Mouse (Mus musculus): ENCODE results near the gene Gpsm3. TPM values are rescaled to one million over a fixed set of nuclear protein-coding genes. Genes with fewer than 3 reads are reported as not detected.
"Not testable (repeated sequence)": the region's sequence is repeated elsewhere in the genome, so short reads cannot be mapped to it uniquely, and the experiment has no call there.

Gene Gpsm3
- total RNA-seq (2021): 1 to 10 TPM; 3.2 to 5.0 TPM
- long read RNA-seq, experiment 1, partial matches to known transcripts: 0 of 2 reads
- long read RNA-seq, experiment 1, other reads (novel, unspliced or antisense): 0 of 2 reads
- long read RNA-seq, experiment 2, partial matches to known transcripts: 0 of 1 reads
- long read RNA-seq, experiment 2, other reads (novel, unspliced or antisense): 0 of 1 reads

GRCm38 (mm10) chr17:34589681-34590101, at the start of gene Gpsm3:
Gene Gpsm3 (plus strand): TSS chr17:34589806.
- peak; percentile 65 for DNase-seq

GRCm38 (mm10) chr17:34543567-34543966, 46.0 kb upstream of the Gpsm3 start:
- not testable (repeated sequence) for DNase-seq

GRCm38 (mm10) chr17:34546797-34547196, 42.8 kb upstream of the Gpsm3 start:
- DNase-seq: no peak

GRCm38 (mm10) chr17:34547601-34548000, 42.0 kb upstream of the Gpsm3 start:
- no peak for DNase-seq

GRCm38 (mm10) chr17:34549156-34549555, 40.5 kb upstream of the Gpsm3 start:
- DNase-seq: no peak

GRCm38 (mm10) chr17:34549843-34550242, 39.8 kb upstream of the Gpsm3 start:
- DNase-seq: no peak

- peak; percentile 86 for DNase-seq
Observed at GRCm38 (mm10) chr17:34555483-34555882, 34.1 kb upstream of the Gpsm3 start.

- DNase-seq: no peak
Observed at GRCm38 (mm10) chr17:34556406-34556805, 33.2 kb upstream of the Gpsm3 start.

GRCm38 (mm10) chr17:34557411-34557810, 32.2 kb upstream of the Gpsm3 start:
- DNase-seq: no peak

- DNase-seq: no peak
Observed at GRCm38 (mm10) chr17:34559116-34559515, 30.5 kb upstream of the Gpsm3 start.

- no peak for DNase-seq
Observed at GRCm38 (mm10) chr17:34559895-34560294, 29.7 kb upstream of the Gpsm3 start.

- no peak for DNase-seq
Observed at GRCm38 (mm10) chr17:34560438-34560837, 29.2 kb upstream of the Gpsm3 start.

GRCm38 (mm10) chr17:34561200-34561599, 28.4 kb upstream of the Gpsm3 start:
- DNase-seq: no peak

GRCm38 (mm10) chr17:34562595-34562994, 27.0 kb upstream of the Gpsm3 start:
- DNase-seq: no peak

- DNase-seq: no peak
Observed at GRCm38 (mm10) chr17:34563354-34563753, 26.3 kb upstream of the Gpsm3 start.

GRCm38 (mm10) chr17:34564003-34564421, 25.6 kb upstream of the Gpsm3 start, which contains the start of gene Notch4:
Gene Notch4 (plus strand): TSS chr17:34564268.
- DNase-seq: no peak

- no peak for DNase-seq
Observed at GRCm38 (mm10) chr17:34564796-34565195, 24.8 kb upstream of the Gpsm3 start.

- DNase-seq: no peak
Observed at GRCm38 (mm10) chr17:34567311-34567710, 22.3 kb upstream of the Gpsm3 start.

- no peak for DNase-seq
Observed at GRCm38 (mm10) chr17:34568421-34568820, 21.2 kb upstream of the Gpsm3 start.

- DNase-seq: no peak
Observed at GRCm38 (mm10) chr17:34569919-34570318, 19.7 kb upstream of the Gpsm3 start.

GRCm38 (mm10) chr17:34571875-34572274, 17.7 kb upstream of the Gpsm3 start:
- no peak for DNase-seq

- no peak for DNase-seq
Observed at GRCm38 (mm10) chr17:34572361-34572760, 17.2 kb upstream of the Gpsm3 start.

- DNase-seq: no peak
Observed at GRCm38 (mm10) chr17:34576577-34576976, 13.0 kb upstream of the Gpsm3 start.

- DNase-seq: no peak
Observed at GRCm38 (mm10) chr17:34578070-34578469, 11.5 kb upstream of the Gpsm3 start.

GRCm38 (mm10) chr17:34582528-34582927, 7.1 kb upstream of the Gpsm3 start:
- DNase-seq: no peak
